Mouse (Mus musculus) ZHBTc4 (cell line): ENCODE measurements at regions not wholly inside any gene's neighbourhood (a gene's known extent, or its start where the extent isn't known, plus 50 kb on each side); places are given as distances from the start of the nearest gene placed in this dataset.

Source experiments
- DNase-seq: peaks from one replicate; pipeline ENCODE4 v3.0.0-alpha.2; 2011; ENCODE audit warnings: low read depth, low spot score

GRCm38 (mm10) chr1:184140082-184140481, 106.0 kb upstream of the 1700056E22Rik start:
- DNase-seq, result no peak

- DNase-seq, result no peak
These were observed 104.6 kb upstream of the 1700056E22Rik start for GRCm38 (mm10) chr1:184138661-184139060.

- DNase-seq, result no peak
These were observed 96.8 kb upstream of the 1700056E22Rik start for GRCm38 (mm10) chr1:184130897-184131296.

- no peak for DNase-seq
These were observed 93.2 kb upstream of the 1700056E22Rik start for GRCm38 (mm10) chr1:184127321-184127720.

- no peak for DNase-seq
These were observed 92.8 kb upstream of the 1700056E22Rik start for GRCm38 (mm10) chr1:184126909-184127308.
